Mouse (Mus musculus) CH12.LX (cell line): Measurements from ENCODE around the gene Ppfibp2. TPM values are rescaled to one million over a fixed set of nuclear protein-coding genes. Genes with fewer than 3 reads are reported as not detected.
A peak's percentile ranks its signal among the peaks of the same experiment; 100 is the strongest.

Source experiments
- DNase-seq: peaks from one replicate; pipeline ENCODE4 v3.0.0-alpha.2; 2013; ENCODE audit errors: extremely low read depth
- H3K27ac ChIP-seq: 2 replicates; pipeline ENCODE4 v1.5.1; 2012; ENCODE audit warnings: low read depth, mild to moderate bottlenecking, control low read depth, moderate library complexity; ENCODE audit not compliant: insufficient read depth
- H3K27me3 ChIP-seq: replicated peaks from 2 replicates; pipeline ENCODE3; 2012; ENCODE audit warnings: inconsistent platforms
- H3K36me3 ChIP-seq, 2 experiments: replicated peaks in 1 of 2; 2 replicates each; pipeline versions ENCODE3 to v1.6.1; 2012; ENCODE audit warnings: inconsistent platforms in 1 of 2, low read length in 1 of 2, mild to moderate bottlenecking in 1 of 2, mixed read lengths in 1 of 2, moderate library complexity in 1 of 2; ENCODE audit not compliant: control insufficient read depth in 1 of 2, insufficient read depth in 1 of 2
- H3K4me1 ChIP-seq, 2 experiments: 2 replicates each; pipeline ENCODE4 v1.6.1; 2012; ENCODE audit warnings: inconsistent platforms in 1 of 2, moderate library complexity in 1 of 2; ENCODE audit not compliant: insufficient read depth in 2 of 2, control insufficient read depth in 1 of 2
- H3K4me2 ChIP-seq: 2 replicates; pipeline ENCODE4 v1.6.1; 2012; ENCODE audit warnings: low read depth, mild to moderate bottlenecking, control low read depth; ENCODE audit not compliant: poor library complexity, insufficient read depth, severe bottlenecking
- H3K4me3 ChIP-seq, 3 experiments: fragments of 150-350 bp in 1 of 3; sonication (generic) in 1 of 3; replicated peaks in 1 of 3; 2 replicates each; pipeline versions ENCODE3 to v1.5.1; 2011 to 2012; ENCODE audit warnings: low read depth in 2 of 3, low read length in 2 of 3, mild to moderate bottlenecking in 2 of 3, moderate library complexity in 2 of 3, control low read depth in 1 of 3, improper control_type of control experiment in 1 of 3, inconsistent platforms in 1 of 3, mixed read lengths in 1 of 3; ENCODE audit not compliant: poor library complexity in 1 of 3
- H3K79me2 ChIP-seq: replicated peaks from 2 replicates; pipeline ENCODE4 v1.6.1; 2012; ENCODE audit warnings: mild to moderate bottlenecking, moderate library complexity; ENCODE audit not compliant: control insufficient read depth, poor library complexity, insufficient read depth, severe bottlenecking; ENCODE audit errors: extremely low read depth
- H3K9ac ChIP-seq: 2 replicates; pipeline ENCODE4 v1.6.1; 2012; ENCODE audit warnings: low read depth, mild to moderate bottlenecking, control low read depth, moderate library complexity; ENCODE audit not compliant: insufficient read depth
- H3K9me3 ChIP-seq: replicated peaks from 2 replicates; pipeline ENCODE3; 2012; ENCODE audit warnings: low read length, inconsistent platforms, mixed read lengths
- CHD1 ChIP-seq: IDR thresholded peaks from 2 replicates; pipeline ENCODE4 v1.6.1; 2012; ENCODE audit warnings: low read depth, low read length, improper control_type of control experiment, inconsistent platforms
- CHD2 ChIP-seq: IDR thresholded peaks from 2 replicates; pipeline ENCODE4 v1.6.1; 2011; ENCODE audit warnings: low read length, improper control_type of control experiment
- E2F4 ChIP-seq: IDR thresholded peaks from 2 replicates; pipeline ENCODE4 v1.6.1; 2011; ENCODE audit warnings: low read depth, low read length, improper control_type of control experiment; ENCODE audit not compliant: insufficient replicate concordance
- ELF1 ChIP-seq: IDR thresholded peaks from 2 replicates; pipeline ENCODE4 v1.6.1; 2014; ENCODE audit warnings: low read depth, mild to moderate bottlenecking, inconsistent platforms, low read length, improper control_type of control experiment
- ETS1 ChIP-seq: conservative IDR thresholded peaks from 2 replicates; pipeline ENCODE4 v1.6.1; 2012; ENCODE audit warnings: low read depth, mild to moderate bottlenecking, inconsistent platforms, low read length, improper control_type of control experiment, moderate library complexity
- GABPA ChIP-seq: IDR thresholded peaks from 2 replicates; pipeline ENCODE4 v1.6.1; 2012; ENCODE audit warnings: low read depth, low read length, improper control_type of control experiment, inconsistent platforms; ENCODE audit not compliant: insufficient replicate concordance
- HCFC1 ChIP-seq: IDR thresholded peaks from 2 replicates; pipeline ENCODE4 v1.6.1; 2012; ENCODE audit warnings: low read depth, mild to moderate bottlenecking, inconsistent platforms, low read length, improper control_type of control experiment
- JUN ChIP-seq: IDR thresholded peaks from 2 replicates; pipeline ENCODE4 v1.6.1; 2011; ENCODE audit warnings: low read depth, mild to moderate bottlenecking, low read length, improper control_type of control experiment, moderate library complexity; ENCODE audit not compliant: insufficient read depth
- KAT2A ChIP-seq: IDR thresholded peaks from 2 replicates; pipeline ENCODE4 v1.6.1; 2012; ENCODE audit warnings: low read length, improper control_type of control experiment, inconsistent platforms; ENCODE audit not compliant: insufficient replicate concordance
- MAZ ChIP-seq: IDR thresholded peaks from 2 replicates; pipeline ENCODE4 v1.6.1; 2012; ENCODE audit warnings: low read depth, mild to moderate bottlenecking, inconsistent platforms, low read length, improper control_type of control experiment, moderate library complexity
- MEF2A ChIP-seq: IDR thresholded peaks from 2 replicates; pipeline ENCODE4 v1.6.1; 2014; ENCODE audit warnings: low read depth, mild to moderate bottlenecking, inconsistent platforms, low read length, improper control_type of control experiment, borderline replicate concordance
- MXI1 ChIP-seq: IDR thresholded peaks from 2 replicates; pipeline ENCODE4 v1.6.1; 2011; ENCODE audit warnings: mild to moderate bottlenecking, low read depth, low read length, improper control_type of control experiment
- PAX5 ChIP-seq: IDR thresholded peaks from 2 replicates; pipeline ENCODE4 v1.6.1; 2012; ENCODE audit warnings: low read length, inconsistent platforms, mixed read lengths
- RAD21 ChIP-seq: IDR thresholded peaks from 2 replicates; pipeline ENCODE4 v1.6.1; 2011; ENCODE audit warnings: low read depth, mild to moderate bottlenecking, low read length, improper control_type of control experiment, moderate library complexity
- RCOR1 ChIP-seq: conservative IDR thresholded peaks from 2 replicates; pipeline ENCODE4 v1.6.1; 2012; ENCODE audit warnings: low read depth, mild to moderate bottlenecking, inconsistent platforms, low read length, improper control_type of control experiment
- TCF12 ChIP-seq: IDR thresholded peaks from 2 replicates; pipeline ENCODE4 v1.6.1; 2014; ENCODE audit warnings: low read depth, mild to moderate bottlenecking, inconsistent platforms, low read length, improper control_type of control experiment
- USF1 ChIP-seq: IDR thresholded peaks from 2 replicates; pipeline ENCODE4 v1.6.1; 2014; ENCODE audit warnings: low read depth, mild to moderate bottlenecking, inconsistent platforms, low read length, improper control_type of control experiment
- ZC3H11A ChIP-seq: IDR thresholded peaks from 2 replicates; pipeline ENCODE4 v1.6.1; 2012; ENCODE audit warnings: low read depth, mild to moderate bottlenecking, inconsistent platforms, low read length, improper control_type of control experiment
- ZKSCAN1 ChIP-seq: IDR thresholded peaks from 2 replicates; pipeline ENCODE4 v1.6.1; 2012; ENCODE audit warnings: low read depth, inconsistent platforms, low read length, improper control_type of control experiment, borderline replicate concordance
- dilution Hi-C: fragments of 300-500 bp; cut with MboI; formaldehyde crosslinking; loops from 2 replicates; pipeline ENCODE4 v1.14.3; 2020; ENCODE audit warnings: low sequenced_read_pairs; ENCODE audit not compliant: extremely low pct_unique_long_range_greater_than_20kb, extremely low pct_ligation_motif_present
- in situ Hi-C: fragments of 300-500 bp; cut with MboI; formaldehyde crosslinking; loops from 3 replicates; pipeline ENCODE4 v1.14.3; 2019; ENCODE audit warnings: low sequenced_read_pairs, low pct_ligation_motif_present, low pct_unique_long_range_greater_than_20kb, mixed read lengths
- polyA plus RNA-seq: library from polyadenylated mRNA; unstranded; fragments of >175 nt; gene quantifications from 2 replicates; pipeline ENCODE4 v1.2.1, GENCODE M21; 2012; ENCODE audit warnings: low read depth; ENCODE audit not compliant: insufficient read length
- total RNA-seq, 2 experiments: library from RNA; depleted of rRNA; stranded (reverse); fragments of 300-350 nt in 1 of 2; fragments of >200 nt in 1 of 2; gene quantifications; 2 replicates each; pipeline ENCODE4 v1.2.3; 2012 to 2014

The Ppfibp2 gene
- total and polyA plus RNA-seq, 3 experiments: 30.2 to 40.3 (median 40.2) TPM

DNA sequence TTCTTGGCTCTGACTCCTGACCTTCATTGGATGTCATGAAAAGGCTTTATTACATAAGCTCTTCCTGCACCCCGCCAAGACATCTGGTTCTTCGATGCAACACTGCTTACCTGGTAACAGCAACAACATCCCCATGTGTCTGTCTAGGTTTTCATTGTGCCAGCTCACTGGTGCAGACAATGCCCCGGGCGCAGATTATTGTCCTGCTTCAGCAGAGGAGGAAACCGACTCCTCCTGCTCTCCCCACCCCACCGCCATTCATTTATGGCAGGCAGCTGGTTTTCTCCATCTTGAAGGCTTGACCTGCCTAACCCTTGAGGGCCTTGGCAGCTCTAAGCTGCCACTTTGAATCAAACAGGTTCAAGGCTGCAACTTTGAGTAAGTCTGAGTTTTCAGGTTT is 7.9 kb downstream of the Ppfibp2 start:
- H3K79me2 ChIP-seq: peaks cover 75% of the 10 kb centered on the region
- H3K4me2 ChIP-seq: no peak overlapping the region
- H3K27me3 ChIP-seq: no peaks in the 10 kb centered on the region
- H3K27ac ChIP-seq: no peak overlapping the region
- H3K4me1 ChIP-seq: peaks cover 29 to 93% of the 10 kb centered on the region in 2 experiments
- dilution Hi-C loops (no loop called here), in situ Hi-C loops (no loop called here)
- TF ChIP-seq ZC3H11A (no peak), ETS1 (no peak), PAX5 (no peak), ZKSCAN1 (no peak), MEF2A (no peak), JUN (no peak), ELF1 (no peak), TCF12 (no peak), KAT2A (no peak), CHD1 (no peak), E2F4 (no peak)
- H3K4me3 ChIP-seq: no peak overlapping the region
- H3K36me3 ChIP-seq: peaks cover 24 to 69% of the 10 kb centered on the region in 2 experiments
- DNase-seq: no peak
- no peak overlapping the region for H3K9ac ChIP-seq
- H3K9me3 ChIP-seq: no peaks in the 10 kb centered on the region

DNA sequence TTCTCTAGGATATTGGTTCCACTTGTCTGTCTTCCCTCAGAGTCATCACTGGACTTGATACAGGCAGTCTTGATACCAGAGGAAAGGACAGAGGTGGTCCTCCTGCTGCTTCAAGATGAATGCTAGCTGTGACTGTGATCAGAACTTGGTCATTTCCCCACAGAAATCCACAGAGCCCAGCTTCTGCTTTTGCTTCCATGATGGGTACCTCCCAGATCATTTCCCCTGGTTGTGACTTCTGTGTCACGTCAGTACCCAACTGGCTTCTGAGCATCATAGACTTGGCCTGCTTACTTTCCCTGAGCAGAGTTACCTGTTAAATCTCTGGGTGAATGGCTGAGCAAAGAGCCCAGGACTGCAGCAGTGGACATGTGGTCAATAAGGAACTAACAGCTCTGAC is 12.8 kb downstream of the Ppfibp2 start:
- DNase-seq: no peak
- dilution Hi-C loops: no loop called here
- Histone ChIP-seq H3K4me3 (no peak overlapping the region), H3K9me3 (no peaks in the 10 kb centered on the region), H3K27me3 (no peaks in the 10 kb centered on the region), H3K27ac (0 out of 2 replicates have a peak overlapping the region, but pooled peaks have one; percentile 24), H3K4me1 (peaks cover 49 to 95% of the 10 kb centered on the region in 2 experiments), H3K9ac (no peak overlapping the region), H3K36me3 (peaks cover 21 to 66% of the 10 kb centered on the region in 2 experiments), H3K79me2 (peaks cover 62% of the 10 kb centered on the region), H3K4me2 (no peak overlapping the region)
- in situ Hi-C loops: no loop called here
- TF ChIP-seq CHD2 (no peak), RAD21 (no peak), GABPA (no peak), HCFC1 (no peak), MAZ (no peak), MXI1 (no peak), RCOR1 (no peak), USF1 (no peak)
